Mouse (Mus musculus) lung, postnatal 10 days (tissue): ENCODE measurements around the gene Trpm3.
A peak's percentile ranks its signal among the peaks of the same experiment; 100 is the strongest.

Source experiments
- DNase-seq: peaks from one replicate; pipeline ENCODE4 v3.0.0; 2021

The Trpm3 gene

GRCm38 (mm10) chr19:22931006-22931405 is 792.2 kb downstream of the Trpm3 start:
- no peak for DNase-seq

GRCm38 (mm10) chr19:22935067-22935466 is 796.2 kb downstream of the Trpm3 start:
- no peak for DNase-seq

GRCm38 (mm10) chr19:22938848-22939724 is 800.2 kb downstream of the Trpm3 start:
- no peak for DNase-seq

GRCm38 (mm10) chr19:22939836-22940235 is 801.0 kb downstream of the Trpm3 start:
- DNase-seq, result no peak

GRCm38 (mm10) chr19:22940487-22940886 is 801.6 kb downstream of the Trpm3 start:
- DNase-seq, result peak; percentile 83

- DNase-seq, result no peak
Measured at GRCm38 (mm10) chr19:22940956-22941355, 802.1 kb downstream of the Trpm3 start.

- DNase-seq, result no peak
Measured at GRCm38 (mm10) chr19:22952480-22952879, 813.6 kb downstream of the Trpm3 start.

GRCm38 (mm10) chr19:22953191-22953590 is 814.3 kb downstream of the Trpm3 start:
- DNase-seq, result no peak

- DNase-seq, result no peak
Measured at GRCm38 (mm10) chr19:22958414-22958813, 819.6 kb downstream of the Trpm3 start.

- no peak for DNase-seq
Measured at GRCm38 (mm10) chr19:22960450-22961265, 821.8 kb downstream of the Trpm3 start.

- no peak for DNase-seq
Measured at GRCm38 (mm10) chr19:22962001-22962708, 823.3 kb downstream of the Trpm3 start.

- no peak for DNase-seq
Measured at GRCm38 (mm10) chr19:22962731-22963130, 823.9 kb downstream of the Trpm3 start.

- no peak for DNase-seq
Measured at GRCm38 (mm10) chr19:22963726-22964398, 825.0 kb downstream of the Trpm3 start.

- DNase-seq, result no peak
Measured at GRCm38 (mm10) chr19:22965470-22965869, 826.6 kb downstream of the Trpm3 start.

GRCm38 (mm10) chr19:22973294-22973693 is 834.4 kb downstream of the Trpm3 start:
- no peak for DNase-seq

GRCm38 (mm10) chr19:22973727-22974126 is 834.9 kb downstream of the Trpm3 start:
- no peak for DNase-seq

GRCm38 (mm10) chr19:22975801-22976200 is 837.0 kb downstream of the Trpm3 start:
- DNase-seq, result no peak

- no peak for DNase-seq
Measured at GRCm38 (mm10) chr19:22977508-22977907, 838.7 kb downstream of the Trpm3 start.

GRCm38 (mm10) chr19:22978763-22979162 is 839.9 kb downstream of the Trpm3 start:
- no peak for DNase-seq

- no peak for DNase-seq
Measured at GRCm38 (mm10) chr19:22979191-22979590, 840.3 kb downstream of the Trpm3 start.

- no peak for DNase-seq
Measured at GRCm38 (mm10) chr19:22987914-22988313, 849.1 kb downstream of the Trpm3 start.

- DNase-seq, result no peak
Measured at GRCm38 (mm10) chr19:22993946-22994345, 855.1 kb downstream of the Trpm3 start.

GRCm38 (mm10) chr19:22994531-22994930 is 855.7 kb downstream of the Trpm3 start:
- DNase-seq, result no peak
